Mouse (Mus musculus) lung, adult 2 months (tissue): ENCODE data around the gene Fbxo42.

Experiments
- CTCF ChIP-seq: fragments of 200-500 bp; IDR thresholded peaks from 2 replicates; pipeline ENCODE4 v1.5.1; 2011; ENCODE audit warnings: mild to moderate bottlenecking, low read length, control low read depth; ENCODE audit not compliant: insufficient read depth
- POLR2A ChIP-seq: fragments of 200-500 bp; IDR thresholded peaks from 2 replicates; pipeline ENCODE4 v1.6.1; 2011; ENCODE audit warnings: low read depth, mild to moderate bottlenecking, control low read depth, low read length, borderline replicate concordance; ENCODE audit errors: extremely low read depth

- TF ChIP-seq CTCF (no peak), POLR2A (no peak)
Measured at GRCm38 (mm10) chr4:141178500-141178899, 30.8 kb downstream of the Fbxo42 start.
